Mouse (Mus musculus) adrenal gland, postnatal 14 days (tissue): ENCODE measurements at regions not wholly inside any gene's neighbourhood (a gene's known extent, or its start where the extent isn't known, plus 50 kb on each side); places are given as distances from the start of the nearest gene placed in this dataset.

Source experiments
- DNase-seq: peaks from one replicate; pipeline ENCODE4 v3.0.0; 2021; ENCODE audit warnings: mixed read lengths

GRCm38 (mm10) chr6:117279297-117279696 lies 111.0 kb downstream of the Cxcl12 start:
- DNase-seq: no peak

DNA sequence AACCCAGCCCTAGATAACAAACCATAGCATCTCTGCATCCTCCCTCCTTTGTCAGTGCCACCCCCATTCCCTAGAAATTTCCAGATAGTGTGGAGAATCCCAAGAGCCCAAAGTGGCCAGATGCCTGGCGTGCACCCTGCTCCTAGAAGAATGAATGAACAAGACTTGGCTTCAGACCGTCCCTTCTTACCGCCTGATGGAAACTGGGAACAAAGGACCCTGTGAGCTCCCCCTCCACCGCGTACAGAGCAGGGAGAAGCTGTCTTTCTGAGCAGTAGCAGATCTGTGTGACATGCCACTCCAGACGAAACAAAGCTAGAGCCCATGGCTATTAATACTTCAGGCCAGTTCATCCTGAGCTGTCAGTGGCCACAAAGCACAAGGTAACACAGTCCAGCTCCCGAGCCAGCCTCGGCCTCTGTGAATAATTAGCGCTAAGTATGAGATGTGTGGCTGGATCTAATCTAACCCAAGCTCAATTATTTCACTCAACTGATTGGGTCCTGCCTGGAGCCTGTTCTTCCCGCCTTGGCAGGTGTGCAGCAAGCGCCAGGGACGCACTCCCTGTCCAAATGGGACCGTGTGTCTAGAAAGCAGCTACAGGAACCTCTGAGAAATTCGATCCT lies 111.6 kb downstream of the Cxcl12 start:
- DNase-seq: no peak

GRCm38 (mm10) chr6:117280911-117281310 lies 112.6 kb downstream of the Cxcl12 start:
- no peak for DNase-seq

DNA sequence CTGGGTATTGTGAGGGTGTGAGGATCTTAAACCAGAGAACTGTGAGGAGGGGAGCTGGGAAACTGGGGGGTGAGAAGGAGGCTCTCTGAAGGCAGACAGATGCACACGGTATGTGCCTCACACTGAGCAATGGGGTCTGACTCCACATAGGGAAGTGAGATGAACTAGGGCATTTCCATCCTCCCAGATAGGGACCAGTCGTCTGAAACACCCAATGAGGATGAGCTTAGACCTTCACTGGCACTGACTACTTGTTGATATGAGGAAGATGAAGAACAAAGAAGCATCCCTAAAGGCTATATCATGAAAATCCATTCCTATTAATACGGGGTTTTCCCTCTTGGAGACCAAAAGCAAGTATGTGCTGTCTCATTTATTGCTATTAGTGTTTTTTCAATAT lies 115.3 kb downstream of the Cxcl12 start:
- no peak for DNase-seq

GRCm38 (mm10) chr6:117284376-117285106 lies 116.2 kb downstream of the Cxcl12 start:
- no peak for DNase-seq

- no peak for DNase-seq
These were observed 119.1 kb downstream of the Cxcl12 start for GRCm38 (mm10) chr6:117287396-117287795.

DNA sequence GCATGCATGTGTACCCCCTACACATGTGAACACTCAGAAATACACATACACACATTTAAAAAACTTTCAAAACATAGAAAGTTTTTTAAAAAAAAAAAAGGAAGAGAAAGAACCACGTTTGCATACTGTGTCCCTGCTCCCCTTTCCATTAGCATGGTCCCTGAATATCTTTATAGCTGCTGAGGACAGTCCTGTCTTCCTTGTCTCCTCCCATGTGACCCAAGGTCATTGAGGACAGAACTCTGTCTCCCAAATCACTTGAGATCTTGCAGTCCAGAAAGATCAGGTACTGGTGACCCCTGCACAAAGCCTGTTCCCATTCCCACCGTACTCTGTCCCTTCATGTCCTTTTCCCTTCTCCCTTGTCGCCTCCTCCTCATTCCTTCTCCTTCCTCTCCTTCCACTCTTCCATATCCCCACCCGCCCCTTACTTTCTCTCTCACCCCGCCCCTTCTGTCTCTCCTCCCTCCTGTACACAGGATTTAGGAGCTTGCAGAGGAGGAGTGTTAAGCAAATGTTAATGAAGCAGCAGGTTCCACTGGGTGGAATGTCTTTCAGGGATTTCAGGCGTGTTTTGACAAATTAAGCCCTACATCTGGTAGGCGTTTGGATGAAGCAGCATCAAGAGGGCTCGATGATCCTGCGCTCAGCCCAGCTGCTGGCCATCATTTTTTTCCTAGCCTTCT lies 125.6 kb downstream of the Cxcl12 start:
- DNase-seq: no peak

DNA sequence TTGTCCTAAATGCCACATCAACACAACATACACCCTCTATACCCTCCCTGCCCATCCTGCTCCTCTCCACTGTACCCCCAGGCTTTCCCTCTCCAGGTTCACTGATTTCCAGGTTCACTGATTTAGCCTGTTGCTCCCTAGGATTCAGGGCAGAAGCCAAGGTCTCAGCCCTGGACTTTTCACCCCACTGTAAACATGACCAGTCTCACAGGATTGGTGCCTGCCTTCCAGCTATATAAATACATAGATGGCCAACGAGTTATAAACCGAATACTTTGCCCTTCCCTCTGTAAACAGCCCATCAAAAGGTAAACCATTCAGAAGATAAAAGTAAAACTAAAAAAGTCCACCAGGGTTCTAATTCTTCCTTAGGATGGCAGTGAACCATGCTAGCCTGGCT lies 129.6 kb downstream of the Cxcl12 start:
- no peak for DNase-seq

- DNase-seq: peak; percentile 9
These were observed 131.4 kb downstream of the Cxcl12 start for GRCm38 (mm10) chr6:117299503-117300288.

DNA sequence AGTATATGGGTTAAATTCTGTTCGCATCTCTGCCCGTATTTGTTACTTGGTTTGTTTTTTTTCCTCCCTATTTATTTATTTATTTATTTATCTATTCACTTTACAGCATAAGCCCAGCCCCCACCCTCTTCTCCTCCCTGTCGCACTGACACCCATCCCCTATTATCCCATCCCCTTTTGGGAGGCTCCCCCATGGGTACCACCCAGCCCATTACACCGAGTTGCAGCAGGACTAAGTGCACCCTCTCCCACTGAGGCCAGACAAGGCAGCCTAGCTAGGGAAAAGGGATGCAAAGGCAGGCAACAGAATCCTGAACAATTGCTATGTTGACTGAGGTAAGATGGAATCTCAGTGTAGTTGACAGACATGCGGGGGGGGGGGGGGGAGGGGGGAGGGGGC lies 135.0 kb downstream of the Cxcl12 start:
- no peak for DNase-seq

GRCm38 (mm10) chr6:117305736-117306250 lies 137.5 kb downstream of the Cxcl12 start:
- DNase-seq: no peak

- DNase-seq: no peak
These were observed 140.3 kb downstream of the Cxcl12 start for GRCm38 (mm10) chr6:117308636-117309035.

DNA sequence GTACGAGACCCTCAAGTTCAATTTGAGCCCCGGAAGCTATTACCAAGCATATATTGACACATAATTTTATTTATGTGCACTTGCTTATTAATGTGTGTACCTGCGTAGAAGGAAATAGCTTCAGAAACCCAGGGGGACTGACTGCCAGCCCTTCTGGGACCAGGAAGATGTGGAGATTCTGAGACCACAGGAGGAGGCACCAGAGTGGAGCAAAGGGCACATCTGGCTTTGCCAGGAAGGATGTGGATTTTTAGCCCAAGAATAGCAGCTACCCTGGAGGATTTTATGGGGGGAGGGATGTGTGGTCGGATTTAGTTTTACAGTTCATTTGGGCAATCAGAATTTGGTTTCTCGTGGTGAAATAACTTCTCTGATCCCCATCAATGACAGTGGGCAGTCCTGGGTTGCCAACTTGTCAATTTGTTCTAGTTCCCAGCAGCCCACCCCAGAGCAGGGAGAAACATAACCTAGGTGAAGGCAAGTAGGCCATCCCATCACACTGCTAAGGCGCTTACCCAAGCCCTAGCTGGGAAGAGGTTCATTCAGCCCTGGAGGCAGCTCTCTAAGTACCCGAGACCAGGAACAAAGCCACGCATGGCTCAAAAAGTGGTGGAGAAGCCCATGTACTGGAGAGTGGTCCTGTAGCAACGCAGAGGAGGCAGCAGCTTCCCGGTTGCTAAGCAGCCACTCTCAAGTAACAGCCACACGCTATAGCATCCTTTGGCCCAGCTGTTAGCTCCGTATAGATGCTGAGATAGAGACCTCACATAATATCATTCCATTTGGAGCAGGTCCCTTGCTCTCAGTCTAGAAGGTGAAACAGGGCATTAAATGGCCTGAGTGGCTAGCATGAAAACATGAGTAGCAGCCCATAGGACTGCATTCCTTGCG lies 144.8 kb downstream of the Cxcl12 start:
- DNase-seq: no peak

GRCm38 (mm10) chr6:117313944-117314566 lies 145.7 kb downstream of the Cxcl12 start:
- DNase-seq: no peak

- no peak for DNase-seq
These were observed 155.0 kb downstream of the Cxcl12 start for GRCm38 (mm10) chr6:117323301-117323700.

DNA sequence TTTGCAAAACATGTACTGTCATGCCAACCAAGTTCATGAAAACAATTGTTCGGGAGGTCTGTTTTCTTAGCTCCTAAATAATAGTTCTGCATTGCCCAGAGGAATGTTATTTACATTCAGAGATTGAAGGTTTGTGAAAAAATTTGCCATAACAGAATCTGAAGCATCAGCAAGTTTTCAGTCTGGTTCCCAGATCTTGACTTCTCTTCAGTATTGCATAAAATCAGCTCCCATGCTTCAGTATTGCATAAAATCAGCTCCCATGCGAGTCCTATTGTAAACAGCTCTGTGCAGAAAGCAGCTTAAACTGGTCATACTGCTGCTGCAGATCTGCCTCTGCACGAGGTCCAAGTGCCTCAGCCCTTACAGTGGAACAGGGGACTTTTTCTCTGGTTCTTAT lies 155.5 kb downstream of the Cxcl12 start:
- DNase-seq: no peak

DNA sequence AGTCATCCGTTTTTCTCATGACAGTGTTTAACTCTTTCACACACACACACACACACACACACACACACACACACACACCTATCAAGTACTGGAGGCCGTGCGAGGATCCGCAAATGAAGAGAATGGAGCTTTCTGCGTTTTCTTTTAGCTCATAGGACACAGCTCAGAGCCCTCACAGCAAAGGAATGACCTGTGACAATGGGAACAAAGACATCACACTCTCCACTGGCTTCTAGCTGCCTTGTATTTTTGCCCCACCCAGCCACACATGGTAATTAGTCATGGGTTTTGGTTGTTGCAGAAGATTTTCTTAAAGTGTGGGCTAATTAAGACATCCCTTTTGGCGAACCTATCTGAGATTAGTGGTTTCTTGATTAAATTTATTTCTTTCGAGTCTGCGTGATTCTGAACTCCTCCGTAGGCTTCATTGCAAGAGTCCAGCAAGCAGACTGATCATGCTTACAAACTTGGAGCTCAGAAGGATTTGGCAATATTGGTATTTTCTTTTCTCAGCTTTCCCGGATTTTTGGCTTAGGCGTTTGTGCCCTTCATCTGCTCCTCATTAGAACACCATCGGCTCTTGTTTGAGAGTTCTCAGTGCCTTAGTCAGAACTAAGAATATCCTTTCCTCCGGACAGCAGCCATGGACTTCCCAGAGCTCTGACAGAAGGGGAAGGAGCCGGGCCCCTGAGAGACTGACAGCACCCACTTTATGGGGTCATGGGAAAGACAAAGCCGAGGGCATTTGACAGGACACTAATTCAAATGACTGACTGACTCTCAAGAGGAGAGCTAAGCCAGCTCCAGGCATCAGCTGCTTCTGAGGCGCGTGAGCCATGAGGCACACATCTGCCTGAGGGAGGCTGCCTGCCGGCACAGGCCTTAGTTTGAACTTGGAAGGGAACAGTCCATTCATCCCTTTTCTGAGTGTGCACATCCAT lies 158.8 kb downstream of the Cxcl12 start:
- no peak for DNase-seq

- DNase-seq: no peak
These were observed 161.0 kb downstream of the Cxcl12 start for GRCm38 (mm10) chr6:117329164-117329939.

GRCm38 (mm10) chr6:117330198-117330597 lies 161.9 kb downstream of the Cxcl12 start:
- no peak for DNase-seq
